Mouse (Mus musculus) intestine, postnatal 0 days (tissue): ENCODE data around the gene Dnm3. TPM values are rescaled to one million over a fixed set of nuclear protein-coding genes. Genes with fewer than 3 reads are reported as not detected.

Experiments used
- ATAC-seq: fragments of 200-750 bp; cut with Nextera tagmentation; 2 replicates; pipeline ENCODE4 v1.8.0; 2017; ENCODE audit warnings: mild to moderate bottlenecking, moderate TSS enrichment, moderate library complexity
- H3K27ac ChIP-seq: fragments of 300-500 bp; sonication (generic); 2 replicates; pipeline ENCODE4 v1.5.1; 2014; ENCODE audit warnings: mild to moderate bottlenecking, low read depth, low read length, moderate library complexity
- H3K27me3 ChIP-seq: fragments of 300-500 bp; sonication (generic); replicated peaks from 2 replicates; pipeline ENCODE4 v1.6.1; 2014; ENCODE audit warnings: low read length, mixed read lengths; ENCODE audit not compliant: control insufficient read depth, insufficient read depth
- H3K36me3 ChIP-seq: fragments of 300-500 bp; sonication (generic); 2 replicates; pipeline ENCODE4 v1.6.1; 2014; ENCODE audit warnings: mild to moderate bottlenecking, moderate library complexity; ENCODE audit not compliant: control insufficient read depth, insufficient read depth
- H3K4me1 ChIP-seq: fragments of 300-500 bp; sonication (generic); replicated peaks from 2 replicates; pipeline ENCODE4 v1.6.1; 2014; ENCODE audit warnings: antibody characterized with exemption, low read length, mixed read lengths; ENCODE audit not compliant: control insufficient read depth, insufficient read depth
- H3K4me2 ChIP-seq: fragments of 300-500 bp; sonication (generic); replicated peaks from 2 replicates; pipeline ENCODE4 v1.6.1; 2014; ENCODE audit warnings: low read depth, mild to moderate bottlenecking, moderate library complexity
- H3K4me3 ChIP-seq: fragments of 300-500 bp; sonication (generic); 2 replicates; pipeline ENCODE4 v1.5.1; 2014; ENCODE audit warnings: low read depth, low read length
- H3K9ac ChIP-seq: fragments of 300-500 bp; sonication (generic); 2 replicates; pipeline ENCODE4 v1.6.1; 2014; ENCODE audit warnings: mild to moderate bottlenecking, low read depth, low read length
- H3K9me3 ChIP-seq: fragments of 300-500 bp; sonication (generic); 2 replicates; pipeline ENCODE4 v1.6.1; 2016; ENCODE audit warnings: mixed run types; ENCODE audit not compliant: control insufficient read depth
- CTCF ChIP-seq: sonication (generic); IDR thresholded peaks from 2 replicates; pipeline ENCODE4 v1.5.1; 2016; ENCODE audit warnings: low read depth, mild to moderate bottlenecking, control low read depth, antibody characterized with exemption, moderate library complexity
- WGBS: fragments of 180-500 bp; shearing (Covaris S2); extraction: QIAGEN DNeasy Blood & Tissue Kit; methylation state at CpG from one replicate; pipeline ENCODE4 v1.1.7; 2014; 5-methylcytosine and 5-hydroxymethylcytosine counted together
- polyA plus RNA-seq: library from polyadenylated mRNA; unstranded; fragments of >200 nt; fragmentation: Nextera tagmentation; extraction: Ambion mirVana; gene quantifications from 2 replicates; pipeline ENCODE4 v1.2.1, GENCODE M21; 2015

The Dnm3 gene
- polyA plus RNA-seq, 1 experiment from 2014 or later: 5.6 TPM

GRCm38 (mm10) chr1:162016982-162017381, 460.9 kb downstream of the Dnm3 start:
- no peak overlapping the region for H3K4me2 ChIP-seq
- no peak for TF ChIP-seq CTCF
- no peaks in the 10 kb centered on the region for H3K9me3 ChIP-seq
- H3K4me3 ChIP-seq: no peak overlapping the region
- no peak for ATAC-seq
- no peak overlapping the region for H3K9ac ChIP-seq
- 26% methylated on average over 7 of the region's 7 CpGs for WGBS
- H3K4me1 ChIP-seq: no peaks in the 10 kb centered on the region
- H3K27ac ChIP-seq: no peak overlapping the region
- no peaks in the 10 kb centered on the region for H3K36me3 ChIP-seq
- no peaks in the 10 kb centered on the region for H3K27me3 ChIP-seq

- no peak overlapping the region for H3K27ac ChIP-seq
- H3K9me3 ChIP-seq: no peaks in the 10 kb centered on the region
- H3K36me3 ChIP-seq: no peaks in the 10 kb centered on the region
- no peak for TF ChIP-seq CTCF
- H3K27me3 ChIP-seq: no peaks in the 10 kb centered on the region
- H3K4me3 ChIP-seq: no peak overlapping the region
- H3K4me2 ChIP-seq: no peak overlapping the region
- ATAC-seq: no peak
- WGBS: 54% methylated on average over 8 of the region's 8 CpGs
- H3K4me1 ChIP-seq: no peaks in the 10 kb centered on the region
- no peak overlapping the region for H3K9ac ChIP-seq
Observed at GRCm38 (mm10) chr1:162015247-162015862, 462.5 kb downstream of the Dnm3 start.

GRCm38 (mm10) chr1:162013561-162013960, 464.3 kb downstream of the Dnm3 start:
- Histone ChIP-seq H3K9me3 (no peaks in the 10 kb centered on the region), H3K4me2 (no peak overlapping the region), H3K27me3 (no peaks in the 10 kb centered on the region), H3K27ac (no peak overlapping the region), H3K9ac (no peak overlapping the region), H3K36me3 (no peaks in the 10 kb centered on the region), H3K4me3 (no peak overlapping the region), H3K4me1 (no peaks in the 10 kb centered on the region)
- TF ChIP-seq CTCF: no peak
- WGBS: 45% methylated on average over 4 of the region's 4 CpGs
- ATAC-seq: no peak

GRCm38 (mm10) chr1:162011523-162012245, 466.1 kb downstream of the Dnm3 start:
- Histone ChIP-seq H3K4me2 (no peak overlapping the region), H3K27me3 (no peaks in the 10 kb centered on the region), H3K27ac (no peak overlapping the region), H3K4me3 (no peak overlapping the region), H3K4me1 (no peaks in the 10 kb centered on the region), H3K9ac (no peak overlapping the region), H3K9me3 (no peaks in the 10 kb centered on the region), H3K36me3 (no peaks in the 10 kb centered on the region)
- TF ChIP-seq CTCF: no peak
- WGBS: 79% methylated on average over 16 of the region's 16 CpGs
- no peak for ATAC-seq

- Histone ChIP-seq H3K4me3 (no peak overlapping the region), H3K27me3 (no peaks in the 10 kb centered on the region), H3K36me3 (no peaks in the 10 kb centered on the region), H3K4me1 (no peaks in the 10 kb centered on the region), H3K27ac (no peak overlapping the region), H3K9me3 (no peaks in the 10 kb centered on the region), H3K4me2 (no peak overlapping the region), H3K9ac (no peak overlapping the region)
- ATAC-seq: no peak
- 75% methylated on average over 8 of the region's 8 CpGs for WGBS
- no peak for TF ChIP-seq CTCF
Observed at GRCm38 (mm10) chr1:162009086-162009485, 468.7 kb downstream of the Dnm3 start.

GRCm38 (mm10) chr1:162008631-162009067, 469.2 kb downstream of the Dnm3 start:
- H3K9ac ChIP-seq: no peak overlapping the region
- H3K27ac ChIP-seq: no peak overlapping the region
- 42% methylated on average over 8 of the region's 8 CpGs for WGBS
- no peak for ATAC-seq
- H3K27me3 ChIP-seq: no peaks in the 10 kb centered on the region
- no peak for TF ChIP-seq CTCF
- H3K4me1 ChIP-seq: no peaks in the 10 kb centered on the region
- no peak overlapping the region for H3K4me2 ChIP-seq
- no peaks in the 10 kb centered on the region for H3K36me3 ChIP-seq
- no peak overlapping the region for H3K4me3 ChIP-seq
- H3K9me3 ChIP-seq: no peaks in the 10 kb centered on the region
